Mouse (Mus musculus) stomach, postnatal 0 days (tissue): ENCODE results near the gene Grm7. TPM values are rescaled to one million over a fixed set of nuclear protein-coding genes. Genes with fewer than 3 reads are reported as not detected.

ENCODE experiments used
- ATAC-seq: fragments of 200-750 bp; cut with Nextera tagmentation; 2 replicates; pipeline ENCODE4 v1.8.0; 2017; ENCODE audit not compliant: low FRiP score, low TSS enrichment
- DNase-seq: peaks from one replicate; pipeline ENCODE4 v3.0.0-alpha.2; 2016; ENCODE audit warnings: low spot score
- H3K27ac ChIP-seq: fragments of 300-500 bp; sonication (generic); replicated peaks from 2 replicates; pipeline ENCODE4 v1.5.1; 2014; ENCODE audit warnings: mild to moderate bottlenecking, control low read depth
- H3K27me3 ChIP-seq: fragments of 300-500 bp; sonication (generic); 2 replicates; pipeline ENCODE4 v1.6.1; 2014; ENCODE audit warnings: low read length; ENCODE audit not compliant: control insufficient read depth, insufficient read depth
- H3K36me3 ChIP-seq: fragments of 300-500 bp; sonication (generic); 2 replicates; pipeline ENCODE4 v1.6.1; 2014; ENCODE audit warnings: low read length, mixed read lengths; ENCODE audit not compliant: control insufficient read depth, insufficient read depth
- H3K4me1 ChIP-seq: fragments of 300-500 bp; sonication (generic); replicated peaks from 2 replicates; pipeline ENCODE4 v1.6.1; 2014; ENCODE audit warnings: antibody characterized with exemption; ENCODE audit not compliant: control insufficient read depth, insufficient read depth
- H3K4me2 ChIP-seq: fragments of 300-500 bp; sonication (generic); replicated peaks from 2 replicates; pipeline ENCODE4 v1.6.1; 2014; ENCODE audit warnings: low read depth, mild to moderate bottlenecking, control low read depth, moderate library complexity
- H3K4me3 ChIP-seq: fragments of 300-500 bp; sonication (generic); 2 replicates; pipeline ENCODE4 v1.5.1; 2014; ENCODE audit warnings: low read depth, low read length, control low read depth
- H3K9ac ChIP-seq: fragments of 300-500 bp; sonication (generic); 2 replicates; pipeline ENCODE4 v1.6.1; 2014; ENCODE audit warnings: mild to moderate bottlenecking, low read length, control low read depth, mixed read lengths
- H3K9me3 ChIP-seq: fragments of 300-500 bp; sonication (generic); 2 replicates; pipeline ENCODE4 v1.6.1; 2016; ENCODE audit warnings: low read length; ENCODE audit not compliant: control insufficient read depth
- CTCF ChIP-seq: IDR thresholded peaks from 2 replicates; pipeline ENCODE4 v1.5.1; 2016; ENCODE audit warnings: antibody characterized with exemption, low read depth, mild to moderate bottlenecking, moderate library complexity
- EP300 ChIP-seq: optimal IDR thresholded peaks from 2 replicates; pipeline ENCODE3; 2016; ENCODE audit warnings: antibody characterized with exemption
- WGBS: fragments of 180-500 bp; shearing (Covaris S2); extraction: QIAGEN DNeasy Blood & Tissue Kit; methylation state at CpG from one replicate; pipeline ENCODE4 v1.1.7; 2014; 5-methylcytosine and 5-hydroxymethylcytosine counted together
- polyA plus RNA-seq: library from polyadenylated mRNA; unstranded; fragments of >200 nt; fragmentation: Nextera tagmentation; extraction: Ambion mirVana; gene quantifications from 2 replicates; pipeline ENCODE4 v1.2.1, GENCODE M21; 2015

Grm7 gene
- polyA plus RNA-seq, 1 experiment from 2014 or later = 0.57 TPM

- Histone ChIP-seq H3K27ac (no peak overlapping the region), H3K4me2 (no peak overlapping the region)
- WGBS = 46% methylated on average over 11 of the region's 11 CpGs
Measured at GRCm38 (mm10) chr6:111372626-111373380, 727.4 kb downstream of the Grm7 start.

GRCm38 (mm10) chr6:111380710-111381109 lies 735.3 kb downstream of the Grm7 start:
- no peak overlapping the region for H3K27ac ChIP-seq
- ATAC-seq (no peak), DNase-seq (no peak)
- no peaks in the 10 kb centered on the region for H3K27me3 ChIP-seq
- no peaks in the 10 kb centered on the region for H3K36me3 ChIP-seq
- H3K9me3 ChIP-seq = no peaks in the 10 kb centered on the region
- H3K4me2 ChIP-seq = no peak overlapping the region
- H3K4me1 ChIP-seq = no peaks in the 10 kb centered on the region
- H3K9ac ChIP-seq = no peak overlapping the region
- TF ChIP-seq CTCF (no peak), EP300 (no peak)
- 72% methylated on average over 2 of the region's 2 CpGs for WGBS
- H3K4me3 ChIP-seq = no peak overlapping the region

More at GRCm38 (mm10) chr6:111372626-111373380, 727.4 kb downstream of the Grm7 start:
- ATAC-seq (no peak), DNase-seq (no peak)
- H3K36me3 ChIP-seq = no peaks in the 10 kb centered on the region
- no peaks in the 10 kb centered on the region for H3K4me1 ChIP-seq
- H3K27me3 ChIP-seq = no peaks in the 10 kb centered on the region
- TF ChIP-seq CTCF = no peak
- no peak for TF ChIP-seq EP300
- H3K9ac ChIP-seq = no peak overlapping the region
- no peak overlapping the region for H3K4me3 ChIP-seq
- no peaks in the 10 kb centered on the region for H3K9me3 ChIP-seq

- no peaks in the 10 kb centered on the region for H3K4me1 ChIP-seq
- H3K4me3 ChIP-seq = no peak overlapping the region
- no peak for ATAC-seq
- DNase-seq = no peak
- no peaks in the 10 kb centered on the region for H3K36me3 ChIP-seq
- WGBS = 81% methylated on average over 8 of the region's 8 CpGs
- H3K9ac ChIP-seq = no peak overlapping the region
- H3K9me3 ChIP-seq = no peaks in the 10 kb centered on the region
- H3K27me3 ChIP-seq = no peaks in the 10 kb centered on the region
- H3K27ac ChIP-seq = no peak overlapping the region
- no peak overlapping the region for H3K4me2 ChIP-seq
- TF ChIP-seq EP300 (no peak), CTCF (no peak)
Measured at GRCm38 (mm10) chr6:111408750-111409149, 763.4 kb downstream of the Grm7 start.

- H3K4me1 ChIP-seq = no peaks in the 10 kb centered on the region
- DNase-seq (no peak), ATAC-seq (no peak)
- H3K9me3 ChIP-seq = no peaks in the 10 kb centered on the region
- H3K9ac ChIP-seq = no peak overlapping the region
- WGBS = 93% methylated on average over 1 of the region's 1 CpGs
- H3K27me3 ChIP-seq = no peaks in the 10 kb centered on the region
- no peak overlapping the region for H3K4me2 ChIP-seq
- no peak overlapping the region for H3K27ac ChIP-seq
- no peak for TF ChIP-seq CTCF
- TF ChIP-seq EP300 = no peak
- H3K36me3 ChIP-seq = no peaks in the 10 kb centered on the region
- no peak overlapping the region for H3K4me3 ChIP-seq
Measured at GRCm38 (mm10) chr6:111424737-111425136, 779.4 kb downstream of the Grm7 start.

GRCm38 (mm10) chr6:111446228-111446627 lies 800.8 kb downstream of the Grm7 start:
- Histone ChIP-seq H3K27me3 (no peaks in the 10 kb centered on the region), H3K9ac (no peak overlapping the region), H3K4me3 (no peak overlapping the region), H3K4me2 (no peak overlapping the region), H3K4me1 (no peaks in the 10 kb centered on the region), H3K27ac (no peak overlapping the region), H3K9me3 (no peaks in the 10 kb centered on the region), H3K36me3 (no peaks in the 10 kb centered on the region)
- DNase-seq (no peak), ATAC-seq (no peak)
- no peak for TF ChIP-seq EP300
- TF ChIP-seq CTCF = no peak
- WGBS = 82% methylated on average over 2 of the region's 2 CpGs

- no peak for DNase-seq
- Histone ChIP-seq H3K9me3 (no peaks in the 10 kb centered on the region), H3K36me3 (no peaks in the 10 kb centered on the region), H3K27me3 (no peaks in the 10 kb centered on the region), H3K4me1 (no peaks in the 10 kb centered on the region), H3K9ac (no peak overlapping the region), H3K4me3 (no peak overlapping the region), H3K27ac (no peak overlapping the region), H3K4me2 (no peak overlapping the region)
- ATAC-seq = no peak
- TF ChIP-seq CTCF = no peak
- TF ChIP-seq EP300 = no peak
Measured at GRCm38 (mm10) chr6:111447851-111448250, 802.5 kb downstream of the Grm7 start.
